Mouse (Mus musculus) bone marrow, adult 2 months (tissue): Measurements from ENCODE around the gene Corin.

ENCODE experiments used
- CTCF ChIP-seq: fragments of 200-500 bp; IDR thresholded peaks from 2 replicates; pipeline ENCODE4 v1.5.1; 2011; ENCODE audit warnings: low read length, control low read depth; ENCODE audit not compliant: control insufficient read depth, insufficient read depth
- POLR2A ChIP-seq: fragments of 200-500 bp; IDR thresholded peaks from 2 replicates; pipeline ENCODE4 v1.6.1; 2011; ENCODE audit warnings: low read depth, mild to moderate bottlenecking, control low read depth, low read length, borderline replicate concordance; ENCODE audit not compliant: control insufficient read depth

DNA sequence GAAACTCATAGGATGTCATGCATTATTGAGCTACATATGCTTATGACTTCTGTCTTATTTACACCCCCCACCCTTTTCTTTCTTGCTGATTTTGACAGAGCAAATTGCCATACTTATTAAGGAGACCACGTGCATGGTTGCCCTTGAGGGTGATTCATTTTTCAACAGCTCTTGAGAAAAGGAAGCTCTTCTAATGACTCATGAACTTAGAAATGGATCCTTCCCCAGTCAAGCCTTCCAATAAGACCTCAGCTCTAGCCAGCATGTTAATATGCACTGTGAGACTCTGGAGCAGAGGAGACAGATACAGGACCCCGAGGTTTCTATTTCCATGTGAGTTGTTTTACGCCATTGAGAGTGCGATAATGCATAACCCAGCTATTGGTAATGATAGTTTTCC, 76.7 kb downstream of the Corin start:
- no peak for TF ChIP-seq CTCF
- TF ChIP-seq POLR2A: no peak
